Mouse (Mus musculus): ENCODE data around the gene Banp.

Gene Banp

DNA sequence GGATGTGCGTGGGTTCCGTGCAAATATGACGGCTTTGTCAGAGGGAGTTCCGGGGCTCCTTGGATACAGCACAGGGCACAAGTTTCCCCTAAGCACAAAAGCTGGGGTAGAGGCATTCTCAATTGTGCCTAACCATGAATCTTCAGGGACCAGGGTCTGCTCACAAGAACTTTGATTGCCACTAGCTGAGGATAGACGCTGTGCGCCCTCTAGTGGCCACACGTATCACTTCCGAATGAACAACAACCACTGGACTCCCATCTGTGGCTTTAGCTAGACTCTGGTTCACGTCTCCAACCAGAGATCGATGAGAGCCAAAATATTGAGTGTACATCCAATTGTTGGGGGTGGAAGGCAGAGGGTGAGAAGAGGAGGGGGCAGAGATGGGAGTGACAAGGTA is 23.9 kb upstream of the Banp start:
- in situ Hi-C loops (cut with MseI, MboI): no loop called here

DNA sequence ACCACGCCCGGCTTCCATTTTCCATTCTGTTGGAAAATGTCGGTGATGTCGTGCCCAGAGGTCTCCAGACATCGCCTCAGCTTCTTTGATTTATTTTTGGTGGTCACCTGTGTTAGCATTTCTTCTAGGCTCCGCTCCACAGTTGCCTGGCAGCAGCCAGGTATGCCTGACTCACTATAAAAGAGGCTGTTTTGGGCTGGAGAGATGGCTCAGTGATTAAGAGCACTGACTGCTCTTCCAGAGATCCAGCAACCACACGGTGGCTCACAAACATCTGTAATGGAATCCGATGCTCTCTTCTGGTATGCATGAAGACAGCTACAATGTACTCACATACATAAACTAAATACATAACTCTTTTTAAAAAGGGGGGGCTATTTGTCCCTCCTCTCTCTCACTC is 23.3 kb upstream of the Banp start:
- in situ Hi-C loops (cut with MseI, MboI): no loop called here

DNA sequence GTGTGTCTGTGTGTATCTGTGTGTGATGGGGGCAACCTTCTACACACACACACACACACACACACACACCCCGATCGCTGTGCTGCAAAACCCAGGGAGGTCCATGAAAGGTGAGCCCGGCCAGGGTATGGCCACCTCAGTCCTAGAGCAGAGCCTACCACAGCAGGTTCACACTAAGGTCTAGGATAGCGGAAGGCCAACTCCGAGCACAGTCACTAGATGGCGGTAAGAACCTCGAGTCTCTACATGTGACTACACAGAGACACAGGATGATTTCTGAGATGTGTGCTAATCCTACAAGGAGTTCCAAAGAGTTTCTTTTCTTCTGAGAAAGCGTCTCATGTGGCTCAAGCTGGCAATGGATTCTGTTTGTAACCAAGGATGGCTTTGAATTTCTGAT is 22.2 kb upstream of the Banp start:
- in situ Hi-C loops (cut with MseI, MboI): no loop called here

DNA sequence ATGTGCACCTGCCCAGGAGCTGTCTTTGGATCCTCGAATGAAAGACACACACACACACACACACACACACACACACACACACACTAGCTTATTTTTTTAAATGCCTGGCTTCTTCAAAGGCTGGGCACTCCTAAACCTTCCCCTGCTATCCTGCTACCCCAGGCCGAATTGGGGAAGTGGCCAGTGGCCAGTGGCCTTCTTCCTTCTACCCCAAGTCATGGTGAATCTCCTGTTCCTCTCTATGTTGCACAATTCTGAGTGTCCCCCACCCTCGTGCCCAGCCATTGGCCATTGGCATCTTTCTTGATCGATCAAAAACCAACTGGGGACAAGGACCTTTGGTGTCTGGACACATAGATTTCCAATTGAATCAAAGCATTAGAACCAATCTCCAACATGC is 19.5 kb upstream of the Banp start:
- in situ Hi-C loops (cut with MseI, MboI): loop anchor here in 1 of 2 experiments (5.0 kb wide), 1 partner anchor 78 kb away; no protein-coding TSS in a partner anchor

DNA sequence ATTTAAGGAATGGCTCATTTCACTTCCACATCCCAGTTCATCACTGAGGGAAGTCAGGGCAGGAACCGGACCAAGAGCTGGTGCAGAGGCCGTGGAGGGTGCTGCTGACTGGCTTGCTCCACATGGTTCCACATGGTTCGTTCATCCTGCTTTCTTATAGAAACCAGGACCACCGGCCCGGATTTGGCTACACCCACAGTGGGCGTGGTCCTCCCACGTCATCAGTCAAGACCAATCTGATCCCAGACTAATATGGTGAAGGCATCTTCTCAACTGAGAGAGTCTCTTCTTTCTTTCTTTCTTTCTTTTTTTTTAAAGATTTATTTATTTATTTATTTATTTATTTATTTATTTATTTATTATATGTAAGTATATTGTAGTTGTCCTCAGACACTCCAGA is 18.0 kb upstream of the Banp start:
- in situ Hi-C loops (cut with MseI, MboI): loop anchor here in 1 of 2 experiments (5.0 kb wide), 1 partner anchor 79 kb away; no protein-coding TSS in a partner anchor

DNA sequence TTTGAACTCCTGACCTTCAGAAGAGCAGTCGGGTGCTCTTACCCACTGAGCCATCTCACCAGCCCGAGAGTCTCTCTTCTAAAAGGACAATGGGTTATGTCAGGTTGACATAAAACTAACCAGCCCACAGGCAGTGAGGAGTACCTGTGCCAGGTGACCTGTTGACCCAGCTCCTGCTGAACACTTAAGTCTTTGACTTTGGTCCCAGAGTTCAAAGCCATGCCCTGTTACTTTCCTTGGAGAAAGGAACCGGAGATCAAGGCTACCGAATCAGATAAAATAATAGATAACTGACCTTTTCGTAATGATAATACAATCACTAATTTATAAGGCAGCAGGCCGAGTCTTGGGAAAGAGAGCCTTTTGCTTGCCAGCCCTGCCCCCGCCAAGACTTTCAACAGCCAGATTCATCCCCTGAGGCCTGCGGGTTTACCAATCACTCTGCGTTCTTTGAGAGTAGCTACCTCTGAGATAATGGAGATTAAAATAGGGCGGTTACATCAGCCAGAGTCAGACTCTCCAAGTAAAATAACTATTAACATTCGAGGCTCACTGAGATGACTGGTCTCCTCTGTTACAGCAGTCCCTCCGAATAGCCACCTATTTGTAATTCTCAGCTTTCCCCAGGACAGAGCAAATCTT is 17.4 kb upstream of the Banp start:
- in situ Hi-C loops (cut with MseI, MboI): loop anchor here in 1 of 2 experiments (5.0 kb wide), 1 partner anchor 80 kb away; no protein-coding TSS in a partner anchor

DNA sequence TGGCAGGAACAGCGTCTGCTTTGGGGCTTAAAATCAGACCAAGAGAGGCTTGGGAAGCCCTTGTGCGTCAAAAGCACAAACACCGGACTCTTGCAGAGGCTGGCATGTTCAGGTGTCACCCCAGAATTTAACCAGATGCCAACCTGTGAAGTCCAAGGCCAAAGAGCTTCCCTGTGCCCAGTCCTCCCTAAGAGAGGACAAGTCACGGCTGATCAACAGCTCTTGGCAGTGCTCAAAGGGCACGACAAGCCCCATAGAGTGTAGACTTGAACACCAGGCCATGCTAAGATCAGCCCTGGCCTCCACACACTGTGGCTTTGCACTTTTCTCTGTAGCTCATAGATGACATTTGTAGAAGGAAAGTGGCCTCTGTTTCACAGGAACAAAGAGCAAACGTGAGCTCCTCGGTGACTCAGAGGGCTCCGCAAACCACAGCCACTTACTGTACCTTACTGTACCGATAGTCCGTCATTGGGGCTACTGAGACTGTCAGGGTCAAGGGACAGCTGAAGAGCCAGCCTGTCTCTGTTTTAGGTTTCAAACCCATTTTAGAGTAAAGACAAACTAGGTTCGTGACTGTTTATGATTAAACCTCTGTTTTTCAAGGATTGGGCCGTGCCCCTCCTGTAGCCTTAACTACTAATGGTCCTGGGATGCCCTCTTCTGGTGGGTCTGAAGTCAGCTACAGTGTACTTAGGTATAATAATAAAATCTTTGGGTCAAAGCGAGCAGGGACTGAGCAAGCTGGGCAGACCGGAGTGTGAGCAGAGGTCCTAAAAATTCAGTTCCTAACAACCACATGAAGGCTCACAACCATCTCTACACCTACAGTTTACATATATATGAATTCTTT is 16.7 kb upstream of the Banp start:
- in situ Hi-C loops (cut with MseI, MboI): loop anchor here in 1 of 2 experiments (5.0 kb wide), 1 partner anchor 81 kb away; no protein-coding TSS in a partner anchor

DNA sequence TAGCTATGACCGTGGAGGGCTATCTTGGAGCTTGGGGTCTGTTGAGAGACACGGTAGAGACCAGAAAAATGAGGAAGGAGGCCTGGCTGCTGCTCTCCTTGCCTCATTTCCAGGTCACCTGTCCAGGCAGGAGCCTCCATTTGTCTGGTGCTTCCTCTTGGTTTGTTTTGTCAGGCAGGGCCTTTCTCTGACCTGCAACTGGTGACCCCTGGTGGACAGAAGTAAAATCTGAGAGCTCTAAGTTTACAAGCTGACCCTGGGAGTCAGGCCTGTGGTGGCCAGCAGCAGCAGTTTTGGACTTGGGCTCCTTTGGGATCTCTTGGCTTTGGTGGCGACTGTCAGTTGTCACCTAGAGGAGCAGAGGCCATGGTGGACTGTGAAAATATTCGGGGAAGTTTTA is 15.0 kb upstream of the Banp start:
- in situ Hi-C loops (cut with MseI, MboI): loop anchor here in 1 of 2 experiments (5.0 kb wide), 1 partner anchor 82 kb away; no protein-coding TSS in a partner anchor

DNA sequence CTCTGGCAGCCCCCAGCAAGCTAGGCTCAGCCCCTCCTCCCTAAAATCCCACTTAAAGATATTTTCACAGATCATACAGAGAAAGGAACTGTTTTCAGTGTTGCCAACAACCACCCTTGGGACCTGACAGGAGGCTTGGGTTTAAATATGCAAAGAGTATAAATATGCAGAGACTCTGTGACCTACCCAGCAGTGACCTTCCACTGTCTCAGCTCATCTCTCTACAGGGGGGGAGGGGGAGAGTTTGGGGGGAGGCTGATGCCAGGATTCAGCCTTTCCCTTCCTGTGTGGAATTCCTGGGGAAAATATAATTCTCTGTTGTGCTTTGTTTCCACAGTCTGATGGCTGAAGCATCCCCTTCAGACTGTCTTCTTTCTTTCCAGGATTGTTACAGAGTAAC is 14.6 kb upstream of the Banp start:
- in situ Hi-C loops (cut with MseI, MboI): loop anchor here in 1 of 2 experiments (5.0 kb wide), 1 partner anchor 83 kb away; no protein-coding TSS in a partner anchor

DNA sequence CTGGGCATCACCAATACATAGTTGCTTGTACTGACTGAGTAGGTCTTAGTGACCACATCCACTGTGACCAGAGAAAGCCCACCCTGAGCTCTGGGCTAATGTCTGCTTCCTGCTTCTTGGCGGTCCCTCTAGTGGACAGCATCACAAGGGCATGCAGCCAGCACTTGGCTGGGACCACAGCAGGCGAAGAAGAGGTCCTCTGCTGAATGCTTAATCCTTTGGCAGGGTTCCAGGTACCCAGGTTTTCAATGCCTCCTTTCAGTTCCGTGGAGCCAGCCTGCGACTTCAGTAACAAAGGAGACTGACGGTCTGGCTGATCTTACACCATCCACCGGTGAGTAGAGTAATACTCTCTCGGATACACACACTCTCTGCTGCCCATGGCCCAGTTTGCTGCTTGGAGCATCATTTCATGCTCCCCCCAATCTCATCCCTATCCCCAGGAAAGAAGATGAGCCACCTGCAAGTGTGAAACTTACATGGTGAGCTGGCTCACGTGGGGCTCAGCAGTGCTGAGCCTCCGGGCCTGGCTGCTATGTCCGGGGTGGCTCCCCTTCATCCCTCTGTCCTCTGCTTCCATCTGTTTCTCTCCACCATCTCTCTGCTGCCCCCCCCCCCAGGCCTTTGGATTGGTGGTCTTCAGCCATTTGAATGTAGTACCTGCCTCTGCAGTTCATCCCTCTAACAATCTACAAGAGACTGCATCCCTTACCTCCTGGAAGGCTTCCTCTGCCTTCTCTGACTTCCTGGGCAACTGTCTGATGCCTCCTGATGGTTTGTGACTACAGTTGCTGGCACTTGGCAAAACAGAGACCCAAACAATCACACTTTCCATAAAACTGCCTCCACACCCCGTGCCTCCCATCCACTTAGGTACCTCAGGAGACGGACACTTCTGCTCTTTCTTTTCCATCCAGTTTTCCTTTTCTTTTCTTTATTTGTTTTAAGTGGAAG is 13.9 kb upstream of the Banp start:
- in situ Hi-C loops (cut with MseI, MboI): no loop called here

DNA sequence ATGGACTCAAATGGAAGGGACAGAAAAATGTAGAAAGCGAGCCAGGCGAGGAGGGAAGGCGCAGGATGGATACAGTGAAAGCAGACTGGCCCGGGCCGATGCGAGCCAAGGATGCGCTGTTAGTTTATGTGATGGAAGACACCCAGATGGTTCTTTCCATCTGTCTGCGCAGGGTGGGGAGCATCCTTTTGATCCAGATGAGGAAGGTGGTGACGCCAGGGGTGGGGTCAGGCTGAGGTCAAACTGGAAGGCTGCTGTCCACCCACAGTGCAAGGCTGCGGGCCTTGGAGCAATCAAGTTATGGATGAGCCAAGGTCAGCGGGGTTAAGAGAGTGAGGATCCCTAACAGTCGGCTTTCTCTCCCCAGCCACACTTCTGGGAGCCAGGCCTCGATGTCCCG is 13.2 kb upstream of the Banp start:
- in situ Hi-C loops (cut with MseI, MboI): no loop called here

DNA sequence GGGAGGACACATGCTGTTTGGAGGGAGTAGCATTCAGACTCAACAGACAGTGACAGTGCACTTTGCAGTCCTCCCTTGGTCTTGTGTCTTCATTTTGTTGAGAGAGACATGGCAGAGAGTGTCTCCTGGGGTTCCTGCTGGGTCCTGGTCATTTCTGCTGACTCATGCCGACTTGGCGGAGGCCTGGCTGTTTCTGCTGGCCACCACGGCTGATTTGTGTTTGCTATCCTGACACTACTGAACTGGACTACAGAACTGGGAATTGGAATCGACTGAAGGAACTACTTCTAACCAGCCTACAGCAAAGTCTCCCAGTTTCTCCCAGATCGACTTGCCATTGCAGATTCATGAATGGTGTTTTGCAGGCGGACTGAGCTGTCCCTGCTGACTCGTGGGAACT is 10.8 kb upstream of the Banp start:
- in situ Hi-C loops (cut with MseI, MboI): no loop called here

DNA sequence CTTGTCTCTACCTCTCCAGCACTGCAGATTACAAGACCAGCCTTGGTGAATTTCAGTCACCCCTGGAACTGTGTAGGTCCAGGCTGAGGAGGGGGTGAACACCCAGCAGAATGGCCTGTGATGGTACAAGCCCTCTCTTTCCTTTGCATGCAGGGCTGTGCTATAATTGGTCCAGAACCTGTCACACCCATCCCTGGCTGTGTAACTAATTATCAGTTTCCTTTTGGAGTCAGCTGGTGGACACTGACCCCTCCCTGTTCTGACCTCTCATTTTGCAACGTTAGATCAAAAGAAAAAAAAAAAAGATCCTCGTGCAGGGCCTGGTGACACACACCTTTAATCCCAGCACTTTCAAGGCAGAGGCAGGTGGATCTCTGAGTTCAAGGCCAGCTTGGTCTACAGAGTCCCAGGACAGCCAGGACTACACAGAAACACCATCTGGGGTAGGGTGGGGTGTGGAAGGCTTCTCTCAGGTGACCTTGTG is 6.5 kb upstream of the Banp start:
- in situ Hi-C loops (cut with MseI, MboI): no loop called here

DNA sequence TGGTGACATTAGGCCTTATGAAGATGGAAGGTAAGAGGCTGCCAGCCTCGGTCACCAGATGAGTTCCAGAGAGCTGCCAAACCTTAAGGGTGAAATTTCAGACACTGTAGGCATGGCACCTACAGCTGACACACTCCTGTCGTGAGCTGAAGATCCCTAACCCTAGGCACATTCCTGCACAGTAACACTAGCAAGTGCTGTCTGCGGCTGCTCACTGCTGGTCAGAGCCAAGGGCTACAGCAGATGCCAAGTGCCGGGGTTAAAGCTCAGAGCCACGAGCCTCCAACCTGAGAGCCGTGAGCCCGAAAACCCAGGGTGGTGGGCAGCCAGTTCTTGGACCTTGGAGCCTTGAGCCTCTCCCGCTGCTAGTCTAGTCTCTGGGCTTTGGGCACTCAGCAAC is 5.8 kb upstream of the Banp start:
- in situ Hi-C loops (cut with MseI, MboI): no loop called here

DNA sequence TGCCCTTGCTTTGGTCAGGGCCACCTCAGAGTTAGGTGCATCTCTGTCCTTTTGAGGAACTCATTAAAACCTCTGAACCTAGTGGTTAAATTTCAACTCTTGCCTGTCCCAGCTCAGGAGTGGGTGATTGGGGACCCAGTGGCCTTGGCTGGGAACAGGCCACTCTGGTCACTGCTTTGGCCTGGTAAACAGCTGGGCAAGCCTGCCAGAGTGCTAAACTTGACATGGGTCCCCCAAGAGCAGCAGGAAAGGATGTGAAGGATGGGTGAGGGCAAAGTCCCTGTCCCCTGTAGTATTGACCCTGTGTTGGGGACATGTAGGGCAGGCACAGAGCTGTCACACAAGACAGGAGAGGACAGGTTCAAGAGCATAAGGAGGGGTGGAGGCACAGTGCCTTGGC is 4.7 kb upstream of the Banp start, which contains the start of gene Car5a:
Gene Car5a (minus strand): TSS at position 74 of the 400 bp plus-strand sequence.
- in situ Hi-C loops (cut with MseI, MboI): no loop called here

DNA sequence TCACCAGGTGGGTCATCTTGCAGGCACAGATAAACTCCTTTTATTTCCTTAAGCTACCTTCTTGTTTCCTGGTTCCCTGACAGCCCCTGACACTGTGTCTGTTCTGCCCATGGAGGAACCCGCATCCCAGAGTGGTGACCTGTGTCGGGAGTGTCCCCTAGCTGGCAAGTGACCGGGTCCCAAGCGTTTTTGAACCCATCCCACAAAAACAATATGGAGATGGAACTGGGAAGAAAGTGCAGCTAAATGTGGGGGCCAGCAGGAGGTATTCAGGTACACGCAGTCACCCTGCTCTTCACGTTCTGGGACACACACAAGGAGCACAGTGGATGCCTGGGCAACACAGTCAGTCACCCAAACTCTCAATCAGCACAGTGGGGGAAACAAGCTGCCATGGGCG is 3.2 kb upstream of the Banp start:
- in situ Hi-C loops (cut with MseI, MboI): no loop called here

DNA sequence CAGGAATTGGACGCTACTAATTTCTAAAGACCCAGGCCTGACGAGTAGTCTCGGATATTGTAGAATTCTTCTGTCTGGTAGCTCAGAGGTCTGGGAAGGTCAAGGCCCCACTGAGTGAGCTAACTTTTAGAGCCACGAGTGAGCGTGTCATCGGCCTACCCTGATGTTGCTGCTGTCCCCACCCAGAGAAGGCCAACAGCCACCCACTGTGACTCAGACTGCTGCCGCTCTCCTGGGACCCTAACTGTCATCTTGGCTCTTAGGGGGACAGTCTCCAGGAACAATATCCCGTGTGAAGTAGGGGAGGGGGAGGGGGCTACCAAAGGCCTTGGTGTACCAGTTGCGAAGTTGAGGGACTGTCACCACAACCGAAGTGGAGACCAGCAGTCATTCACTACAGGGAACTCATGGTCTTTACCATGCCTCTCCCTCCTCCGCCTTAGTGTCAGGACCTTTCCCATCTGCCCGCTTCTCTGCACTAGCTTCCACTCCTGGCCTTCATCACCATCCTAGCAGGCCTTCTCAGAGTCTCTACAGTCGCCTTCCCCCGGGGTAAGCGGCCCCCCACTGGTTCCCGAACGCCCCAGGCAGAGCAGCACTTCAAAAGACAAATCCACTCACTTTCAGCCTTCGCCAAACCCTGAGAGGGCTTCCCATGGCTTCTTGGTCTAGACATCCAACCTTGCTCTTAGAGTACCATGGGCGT is 2.4 kb upstream of the Banp start:
- in situ Hi-C loops (cut with MseI, MboI): no loop called here

DNA sequence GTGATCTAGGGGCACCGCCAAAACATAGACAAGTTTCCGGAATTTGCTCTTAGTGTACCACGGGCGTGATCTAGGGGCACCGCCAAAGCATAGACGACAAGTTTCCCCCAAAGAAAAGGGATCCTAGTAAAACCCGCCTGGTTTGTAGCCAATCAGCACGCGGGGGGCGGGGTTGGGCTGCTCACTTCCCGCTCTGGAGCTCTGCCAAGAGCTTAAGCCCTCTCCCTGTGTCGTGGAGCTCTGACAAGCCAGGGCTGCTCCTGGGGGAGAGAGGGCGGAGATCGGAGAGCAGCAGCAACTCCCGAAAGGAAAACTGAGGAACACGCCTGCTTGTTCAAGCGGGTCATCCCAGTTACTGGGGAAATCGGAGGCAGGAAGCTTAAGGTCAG is 1.8 kb upstream of the Banp start:
- in situ Hi-C loops (cut with MseI, MboI): no loop called here

DNA sequence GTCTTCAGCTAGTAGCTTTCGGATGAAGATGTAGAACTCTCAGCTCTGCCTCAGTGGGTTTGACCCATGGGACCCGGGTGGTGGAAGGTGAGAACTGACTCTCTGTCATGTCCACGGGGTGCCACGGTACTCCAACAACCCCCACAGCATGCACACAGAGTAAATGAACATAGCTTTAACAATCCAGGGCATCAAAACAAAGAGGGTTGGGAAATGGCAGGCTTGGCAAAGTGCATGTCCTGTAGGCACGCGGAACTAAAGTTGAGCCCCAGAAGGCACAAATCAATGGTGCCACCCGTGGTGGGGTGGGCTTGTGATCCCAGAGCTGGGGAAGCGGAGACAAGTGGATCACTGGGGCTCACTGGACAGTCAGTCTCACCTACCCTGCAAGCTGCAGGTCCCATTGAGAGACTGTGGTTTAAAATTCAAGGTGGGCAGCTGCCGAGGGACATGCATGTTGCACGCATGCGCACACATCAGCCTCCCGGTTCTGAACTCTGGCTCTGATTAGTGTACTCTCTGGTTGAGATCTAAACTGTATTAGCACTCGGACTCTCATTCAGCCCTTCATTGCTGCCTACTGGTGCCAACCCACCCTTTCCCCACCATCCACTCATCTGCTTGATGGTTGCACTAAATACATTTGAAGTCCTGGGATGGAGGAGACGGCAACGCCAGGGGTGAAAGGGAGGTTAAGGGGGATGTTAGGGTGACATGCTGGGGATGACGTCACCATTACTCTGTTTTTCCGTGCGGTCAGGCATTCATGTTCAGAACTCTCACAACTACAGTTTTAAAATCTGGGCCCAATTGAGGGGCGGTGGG is 1.0 kb upstream of the Banp start:
- in situ Hi-C loops (cut with MseI, MboI): no loop called here
